Mouse (Mus musculus) ES-Bruce4 (cell line): ENCODE measurements around the gene Nos1ap. TPM values are rescaled to one million over a fixed set of nuclear protein-coding genes. Genes with fewer than 3 reads are reported as not detected.
A peak's percentile ranks its signal among the peaks of the same experiment; 100 is the strongest.

Experiments used
- H3K27ac ChIP-seq: 2 replicates; pipeline ENCODE4 v1.5.1; 2012; ENCODE audit warnings: low read length, inconsistent platforms; ENCODE audit not compliant: insufficient read depth
- H3K27me3 ChIP-seq: 2 replicates; pipeline ENCODE4 v1.6.1; 2012; ENCODE audit warnings: mild to moderate bottlenecking, low read length, inconsistent platforms; ENCODE audit not compliant: control insufficient read depth, poor library complexity, insufficient read depth, severe bottlenecking
- H3K36me3 ChIP-seq: 2 replicates; pipeline ENCODE4 v1.6.1; 2012; ENCODE audit warnings: inconsistent platforms, mild to moderate bottlenecking, low read length, moderate library complexity; ENCODE audit not compliant: control insufficient read depth, poor library complexity, insufficient read depth, severe bottlenecking
- H3K4me1 ChIP-seq: one replicate; pipeline ENCODE4 v1.8.1; 2011; ENCODE audit warnings: low read length; ENCODE audit not compliant: control insufficient read depth, insufficient read depth
- H3K4me3 ChIP-seq: 2 replicates; pipeline ENCODE4 v1.5.1; 2011; ENCODE audit warnings: low read depth, mild to moderate bottlenecking, low read length
- H3K9ac ChIP-seq: 2 replicates; pipeline ENCODE4 v1.6.1; 2012; ENCODE audit warnings: low read depth, mild to moderate bottlenecking, inconsistent platforms; ENCODE audit not compliant: poor library complexity, severe bottlenecking
- H3K9me3 ChIP-seq: replicated peaks from 2 replicates; pipeline ENCODE4 v1.6.1; 2012; ENCODE audit warnings: mild to moderate bottlenecking, low read length, inconsistent platforms; ENCODE audit not compliant: control insufficient read depth, poor library complexity, insufficient read depth, severe bottlenecking
- CTCF ChIP-seq: IDR thresholded peaks from one replicate; pipeline ENCODE4 v1.8.1; 2011; ENCODE audit warnings: low read depth, low read length
- EP300 ChIP-seq: IDR thresholded peaks from 2 replicates; pipeline ENCODE4 v1.6.1; 2011; ENCODE audit warnings: low read depth, low read length; ENCODE audit not compliant: insufficient read depth
- POLR2A ChIP-seq: IDR thresholded peaks from one replicate; pipeline ENCODE4 v1.8.1; 2011; ENCODE audit warnings: low read length; ENCODE audit not compliant: insufficient read depth
- polyA plus RNA-seq: library from polyadenylated mRNA; stranded (reverse); fragments of >200 nt; gene quantifications from 2 replicates; pipeline ENCODE4 v1.2.4, GENCODE M21; 2011; ENCODE audit warnings: low read depth; ENCODE audit not compliant: missing spikeins, insufficient read depth, insufficient read length

Gene Nos1ap
- polyA plus RNA-seq, 1 experiment = 4.6 TPM

DNA sequence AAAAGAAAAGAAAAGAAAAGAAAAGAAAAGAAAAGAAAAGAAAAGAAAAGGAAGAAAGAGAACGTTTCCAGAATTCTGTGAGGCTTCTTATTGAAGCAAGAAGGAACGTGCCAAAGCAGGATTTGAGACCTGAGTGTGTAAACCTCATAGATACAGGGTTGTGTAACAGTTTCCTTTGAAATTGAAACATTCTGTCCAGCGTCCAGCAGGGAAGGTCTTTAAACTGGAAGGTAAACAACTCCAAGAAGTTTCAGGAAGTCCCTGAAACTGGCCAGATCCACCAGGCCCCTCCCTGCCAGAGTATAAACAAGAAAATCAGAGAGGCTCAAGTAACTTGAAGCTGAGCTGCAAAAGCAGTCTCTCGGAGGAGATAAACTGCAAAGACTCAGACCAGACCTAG, 870 bp upstream of the Nos1ap start:
- Histone ChIP-seq H3K27me3 (no peaks in the 10 kb centered on the region; the same call in 1 of the 2 replicates), H3K4me1 (no peaks in the 10 kb centered on the region), H3K4me3 (no peak overlapping the region), H3K27ac (no peak overlapping the region), H3K9me3 (0 out of 2 replicates have a peak, but pooled peaks cover 5% of the 10 kb centered on the region), H3K9ac (no peak overlapping the region), H3K36me3 (no peaks in the 10 kb centered on the region)
- TF ChIP-seq EP300 (no peak), POLR2A (no peak), CTCF (no peak)

DNA sequence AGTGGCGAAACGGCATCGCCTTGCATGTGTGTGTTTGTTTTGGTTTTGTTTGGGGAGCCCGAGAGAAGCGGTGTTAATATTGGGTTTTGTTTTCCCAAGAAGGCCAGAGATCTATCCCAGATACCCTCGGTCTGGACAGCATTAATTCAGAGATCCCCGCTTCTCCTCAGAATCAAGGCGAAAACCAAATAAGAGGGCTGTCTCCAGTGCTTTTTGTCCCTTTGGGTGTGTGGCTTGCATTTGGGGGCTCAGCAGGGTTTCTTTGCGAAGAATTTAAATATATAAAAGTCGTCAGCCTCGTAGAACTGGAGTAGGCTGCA, 340 bp upstream of the Nos1ap start:
- no peak for TF ChIP-seq EP300
- no peak for TF ChIP-seq POLR2A
- TF ChIP-seq CTCF = no peak
- Histone ChIP-seq H3K4me3 (peak overlapping the region; percentile 73), H3K27ac (no peak overlapping the region), H3K9me3 (0 out of 2 replicates have a peak, but pooled peaks cover under 1% of the 10 kb centered on the region), H3K36me3 (no peaks in the 10 kb centered on the region), H3K4me1 (no peaks in the 10 kb centered on the region), H3K27me3 (no peaks in the 10 kb centered on the region; the same call in 1 of the 2 replicates), H3K9ac (peak overlapping the region; percentile 71)

DNA sequence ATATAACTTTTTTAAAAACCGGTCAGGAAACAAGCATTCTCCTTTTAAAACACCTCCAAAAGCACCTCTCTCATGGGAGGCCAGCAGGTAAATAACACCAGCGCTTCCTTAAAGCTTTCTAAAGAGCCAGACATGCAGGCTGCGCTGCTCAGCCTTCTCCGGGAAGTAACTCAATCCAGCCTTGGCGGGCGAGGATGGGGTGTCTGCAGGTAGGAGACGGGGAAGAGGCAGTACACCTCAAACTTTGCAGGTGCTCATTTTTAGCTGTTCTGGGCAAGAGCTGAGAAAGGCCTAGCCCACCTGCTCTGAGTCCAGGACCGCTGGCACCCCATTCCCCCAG, 812 bp downstream of the Nos1ap start:
- H3K27ac ChIP-seq = no peak overlapping the region

DNA sequence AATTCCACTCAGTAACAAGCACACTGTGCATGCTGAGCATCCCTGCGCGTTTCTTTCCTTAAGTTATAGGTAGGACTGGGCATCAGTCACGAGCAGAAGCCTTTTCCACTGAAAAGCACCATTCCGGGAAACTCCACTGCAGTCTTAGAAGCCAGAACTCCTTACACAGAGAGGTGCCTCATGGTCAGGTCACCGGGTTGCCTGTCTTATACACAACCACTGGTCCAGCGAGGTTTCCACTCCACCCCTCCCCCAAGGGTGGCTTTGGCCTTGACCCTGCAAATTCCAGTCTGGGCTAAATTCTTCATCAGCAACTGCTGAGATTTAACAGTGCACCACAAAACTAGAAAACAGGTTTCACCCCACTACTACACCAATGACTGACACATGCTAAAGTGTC, 1.3 kb downstream of the Nos1ap start:
- H3K36me3 ChIP-seq = no peaks in the 10 kb centered on the region
- no peaks in the 10 kb centered on the region for H3K4me1 ChIP-seq
- no peak for TF ChIP-seq POLR2A
- no peak for TF ChIP-seq CTCF
- TF ChIP-seq EP300 = no peak
- H3K9ac ChIP-seq = no peak overlapping the region
- H3K4me3 ChIP-seq = no peak overlapping the region
- no peak overlapping the region for H3K27ac ChIP-seq
- H3K9me3 ChIP-seq = no peaks in the 10 kb centered on the region
- no peaks in the 10 kb centered on the region; the same call in 1 of the 2 replicates for H3K27me3 ChIP-seq

More for the DNA sequence above, 812 bp downstream of the Nos1ap start:
- H3K4me1 ChIP-seq = no peaks in the 10 kb centered on the region
- no peaks in the 10 kb centered on the region for H3K9me3 ChIP-seq
- TF ChIP-seq CTCF = no peak
- no peaks in the 10 kb centered on the region for H3K36me3 ChIP-seq
- H3K4me3 ChIP-seq = peak overlapping the region; percentile 73
- peak overlapping the region; percentile 71 for H3K9ac ChIP-seq
- no peaks in the 10 kb centered on the region; the same call in 1 of the 2 replicates for H3K27me3 ChIP-seq

DNA sequence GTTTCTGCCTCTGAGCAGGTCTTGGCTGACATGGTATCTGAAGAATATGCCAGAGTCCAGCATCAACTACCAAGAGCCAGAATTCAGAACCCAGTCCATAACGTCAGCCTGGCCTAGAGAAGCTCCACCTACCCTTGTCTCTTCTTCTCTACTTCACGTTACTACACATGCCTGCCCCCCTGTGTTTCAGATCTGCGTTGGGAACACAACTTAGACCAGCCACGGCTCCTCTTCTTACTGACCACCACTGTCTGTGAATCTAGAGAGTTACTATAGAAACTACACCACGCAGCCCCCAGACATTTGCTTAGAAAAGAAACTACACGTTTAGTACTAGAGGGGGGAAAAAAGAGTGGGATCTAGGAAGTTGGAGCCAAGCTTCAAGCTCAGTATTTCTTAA, 2.9 kb downstream of the Nos1ap start:
- H3K27ac ChIP-seq = no peak overlapping the region

DNA sequence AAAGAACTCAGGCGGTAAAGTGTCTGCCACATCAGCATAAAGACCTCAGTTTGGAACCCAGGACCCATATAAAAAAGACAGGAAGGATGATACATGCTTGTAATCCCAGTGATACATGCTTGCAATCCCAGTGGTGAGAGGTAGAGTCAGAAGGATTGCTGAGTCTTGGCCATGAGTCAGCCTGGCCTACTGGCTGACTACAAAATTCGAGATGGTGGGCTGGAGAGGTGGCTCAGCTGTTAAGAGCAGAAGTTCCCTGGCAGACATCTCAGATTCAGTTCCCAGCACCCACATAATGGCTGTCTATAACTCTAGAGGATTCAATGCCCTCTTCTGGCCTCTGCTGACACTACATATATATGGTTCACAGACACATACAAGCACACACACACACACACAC, 5.7 kb downstream of the Nos1ap start:
- H3K4me3 ChIP-seq = no peak overlapping the region
- TF ChIP-seq POLR2A (no peak), CTCF (no peak), EP300 (no peak)
- no peaks in the 10 kb centered on the region for H3K4me1 ChIP-seq
- H3K27ac ChIP-seq = no peak overlapping the region
- no peaks in the 10 kb centered on the region for H3K36me3 ChIP-seq
- no peak overlapping the region for H3K9ac ChIP-seq
- H3K9me3 ChIP-seq = no peaks in the 10 kb centered on the region
- no peaks in the 10 kb centered on the region for H3K27me3 ChIP-seq

More for the DNA sequence above, 2.9 kb downstream of the Nos1ap start:
- Histone ChIP-seq H3K9me3 (no peaks in the 10 kb centered on the region), H3K4me3 (no peak overlapping the region), H3K9ac (no peak overlapping the region), H3K36me3 (no peaks in the 10 kb centered on the region), H3K4me1 (no peaks in the 10 kb centered on the region), H3K27me3 (no peaks in the 10 kb centered on the region; the same call in 1 of the 2 replicates)
- TF ChIP-seq EP300 = no peak

DNA sequence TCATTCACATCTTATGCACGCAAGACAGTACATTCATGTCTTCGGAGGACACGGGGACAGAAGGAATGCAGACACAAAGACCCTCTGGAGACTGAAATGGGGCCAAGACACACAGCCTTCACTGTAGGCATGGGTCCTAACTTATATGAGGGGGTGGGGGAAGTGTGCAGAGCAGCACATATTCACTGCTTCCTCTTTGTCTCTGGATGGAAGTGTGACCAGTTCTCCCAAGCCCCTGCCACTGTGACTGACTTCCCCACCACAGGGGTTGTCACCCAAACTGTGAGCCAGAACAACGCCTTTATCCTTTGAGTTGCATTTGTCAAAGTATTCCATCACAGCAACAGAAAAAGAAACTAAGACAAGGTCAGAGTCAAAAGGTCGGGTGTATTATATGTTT, 7.3 kb downstream of the Nos1ap start:
- TF ChIP-seq POLR2A (no peak), EP300 (no peak), CTCF (no peak)
- no peaks in the 10 kb centered on the region for H3K9me3 ChIP-seq
- no peaks in the 10 kb centered on the region for H3K4me1 ChIP-seq
- no peak overlapping the region for H3K27ac ChIP-seq
- H3K4me3 ChIP-seq = no peak overlapping the region
- H3K27me3 ChIP-seq = no peaks in the 10 kb centered on the region
- no peak overlapping the region for H3K9ac ChIP-seq
- no peaks in the 10 kb centered on the region for H3K36me3 ChIP-seq
